Mouse (Mus musculus): ENCODE results near the gene Olfr1418.

GRCm38 (mm10) chr19:11823346-11824065, 37.4 kb downstream of the Olfr1418 start:
- no peak for TF ChIP-seq EP300 (optimal IDR thresholded peaks at IDR 0.05)
- no peak for TF ChIP-seq CTCF (IDR thresholded peaks at IDR 0.05; ENCODE audit: low read depth)
